Mouse (Mus musculus) embryonic facial prominence, embryonic 11.5 days (tissue): ENCODE results near the gene Trnt1. TPM values are rescaled to one million over a fixed set of nuclear protein-coding genes. Genes with fewer than 3 reads are reported as not detected.

Experiments
- ATAC-seq: fragments of 200-750 bp; cut with Nextera tagmentation; replicated peaks from 2 replicates; pipeline ENCODE4 v1.8.0; 2017; ENCODE audit warnings: low read depth; ENCODE audit not compliant: insufficient number of reproducible peaks, low FRiP score, low TSS enrichment
- DNase-seq: peaks from one replicate; pipeline ENCODE4 v3.0.0-alpha.2; 2015; ENCODE audit warnings: low spot score
- H3K27ac ChIP-seq: fragments of 300-500 bp; sonication (generic); replicated peaks from 2 replicates; pipeline ENCODE4 v1.5.1; 2014; ENCODE audit warnings: mild to moderate bottlenecking, low read depth, low read length, control low read depth
- H3K27me3 ChIP-seq: fragments of 300-500 bp; sonication (generic); 2 replicates; pipeline ENCODE4 v1.6.1; 2014; ENCODE audit warnings: mild to moderate bottlenecking, low read length, moderate library complexity, mixed read lengths; ENCODE audit not compliant: control insufficient read depth, insufficient read depth
- H3K36me3 ChIP-seq: fragments of 300-500 bp; sonication (generic); replicated peaks from 2 replicates; pipeline ENCODE4 v1.6.1; 2014; ENCODE audit warnings: low read depth, mild to moderate bottlenecking, low read length, moderate library complexity, mixed read lengths; ENCODE audit not compliant: control insufficient read depth, insufficient read depth
- H3K4me1 ChIP-seq: fragments of 300-500 bp; sonication (generic); 2 replicates; pipeline ENCODE4 v1.6.1; 2014; ENCODE audit warnings: low read length, mixed read lengths; ENCODE audit not compliant: control insufficient read depth, insufficient read depth
- H3K4me2 ChIP-seq: fragments of 300-500 bp; sonication (generic); 2 replicates; pipeline ENCODE4 v1.6.1; 2014; ENCODE audit warnings: low read depth, mild to moderate bottlenecking, control low read depth, low read length, moderate library complexity
- H3K4me3 ChIP-seq: fragments of 300-500 bp; sonication (generic); 2 replicates; pipeline ENCODE4 v1.5.1; 2014; ENCODE audit warnings: low read depth, low read length, control low read depth
- H3K9ac ChIP-seq: fragments of 300-500 bp; sonication (generic); replicated peaks from 2 replicates; pipeline ENCODE4 v1.6.1; 2014; ENCODE audit warnings: mild to moderate bottlenecking, control low read depth, low read length
- H3K9me3 ChIP-seq: fragments of 300-500 bp; sonication (generic); replicated peaks from 2 replicates; pipeline ENCODE4 v1.6.1; 2016; ENCODE audit warnings: mild to moderate bottlenecking, low read length, inconsistent platforms, mixed read lengths; ENCODE audit not compliant: control insufficient read depth
- WGBS: fragments of 180-500 bp; shearing (Covaris S2); extraction: QIAGEN DNeasy Blood & Tissue Kit; methylation state at CpG from one replicate; pipeline ENCODE4 v1.1.7; 2014; 5-methylcytosine and 5-hydroxymethylcytosine counted together
- polyA plus RNA-seq: library from polyadenylated mRNA; unstranded; fragments of >200 nt; fragmentation: Nextera tagmentation; extraction: Ambion mirVana; gene quantifications from 2 replicates; pipeline ENCODE4 v1.2.1, GENCODE M21; 2014

The Trnt1 gene
- polyA plus RNA-seq, 1 experiment from 2014 or later = 91.4 TPM

DNA sequence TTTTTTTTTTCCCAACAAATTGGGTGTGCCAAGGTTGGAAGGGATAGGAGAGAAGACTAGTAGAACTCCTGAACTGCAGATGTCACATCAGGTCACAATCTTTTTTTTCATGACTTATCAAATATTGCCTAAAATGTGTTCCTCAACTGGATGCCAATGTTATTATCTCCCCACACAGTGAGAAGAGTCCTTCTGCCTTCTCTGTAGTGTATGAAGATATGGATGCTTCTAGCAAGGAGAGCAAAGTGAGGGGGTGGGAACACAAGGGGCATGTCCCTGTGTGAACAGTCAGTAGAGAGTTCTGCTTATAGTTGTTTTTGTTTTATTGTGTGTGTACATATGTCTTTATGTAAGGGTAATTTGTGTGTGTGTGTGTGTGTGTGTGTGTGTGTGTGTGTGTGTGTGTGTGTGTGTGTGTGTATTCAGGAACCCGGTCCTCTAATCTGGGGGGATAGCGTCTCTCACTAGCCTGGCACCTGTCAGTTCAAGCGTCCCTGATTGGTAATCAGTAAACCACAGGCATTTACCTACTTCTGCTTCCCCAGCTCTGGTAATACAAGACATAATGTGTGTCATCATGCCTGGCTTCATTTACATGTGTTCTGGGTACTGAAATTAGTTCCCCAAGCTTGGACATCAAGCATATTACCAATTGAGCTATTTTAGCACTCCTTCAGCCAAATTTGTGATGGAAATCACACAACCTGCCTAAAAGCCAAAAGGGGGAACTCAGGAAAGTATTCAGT is 8.3 kb upstream of the Trnt1 start:
- H3K27me3 ChIP-seq = no peaks in the 10 kb centered on the region
- WGBS = 93% methylated on average over 3 of the region's 3 CpGs
- H3K9ac ChIP-seq = no peak overlapping the region
- H3K9me3 ChIP-seq = no peaks in the 10 kb centered on the region
- H3K4me2 ChIP-seq = no peak overlapping the region
- H3K4me3 ChIP-seq = no peak overlapping the region
- no peaks in the 10 kb centered on the region for H3K4me1 ChIP-seq
- no peak overlapping the region for H3K27ac ChIP-seq
- ATAC-seq = no peak
- no peak for DNase-seq
- no peaks in the 10 kb centered on the region for H3K36me3 ChIP-seq

DNA sequence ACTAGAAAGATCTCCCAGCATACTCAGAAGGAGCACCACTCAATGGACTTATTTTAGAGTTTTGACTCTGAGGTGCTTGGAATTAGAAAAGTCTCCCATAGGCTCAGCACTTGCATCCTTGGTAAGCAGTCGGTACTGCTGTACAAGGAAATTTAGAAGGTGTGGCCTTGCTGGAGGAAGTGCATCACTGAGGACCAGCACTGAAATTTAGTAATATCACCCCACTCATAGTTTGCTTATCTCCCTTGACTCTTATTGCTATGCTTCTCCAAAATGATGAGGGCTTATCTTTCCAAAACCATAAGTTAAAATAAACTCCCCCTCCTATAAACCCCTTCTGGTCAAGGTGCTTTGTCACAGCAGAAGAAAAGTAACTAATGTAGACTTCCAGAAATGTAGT is 7.4 kb upstream of the Trnt1 start:
- Histone ChIP-seq H3K27me3 (no peaks in the 10 kb centered on the region), H3K4me2 (no peak overlapping the region), H3K36me3 (no peaks in the 10 kb centered on the region), H3K9me3 (no peaks in the 10 kb centered on the region), H3K4me3 (no peak overlapping the region), H3K4me1 (no peaks in the 10 kb centered on the region), H3K9ac (no peak overlapping the region), H3K27ac (no peak overlapping the region)
- ATAC-seq (no peak), DNase-seq (no peak)
- WGBS = 88% methylated on average over 1 of the region's 1 CpGs

DNA sequence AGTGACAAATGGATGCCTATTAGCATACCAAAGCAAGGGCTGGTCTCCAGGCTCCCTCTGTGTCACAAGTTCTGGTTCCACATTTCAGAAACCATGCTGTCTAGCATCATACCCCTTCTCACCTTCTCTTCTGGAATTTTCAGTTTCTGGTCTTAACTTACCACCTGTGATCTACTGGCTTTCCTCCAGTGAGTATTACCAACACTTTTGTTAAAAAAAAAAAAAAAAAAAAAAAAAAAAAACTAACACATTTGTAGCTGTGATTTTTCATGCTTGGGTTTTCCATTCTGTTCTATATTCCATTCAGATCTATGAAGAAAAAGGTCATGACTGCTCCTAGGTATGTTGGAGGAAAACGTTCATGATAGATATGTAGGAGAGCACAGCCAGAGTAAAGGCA is 3.0 kb upstream of the Trnt1 start:
- H3K36me3 ChIP-seq = no peaks in the 10 kb centered on the region
- DNase-seq = no peak
- 85% methylated on average over 1 of the region's 1 CpGs for WGBS
- H3K4me1 ChIP-seq = no peaks in the 10 kb centered on the region
- H3K4me3 ChIP-seq = no peak overlapping the region
- no peak for ATAC-seq
- H3K27me3 ChIP-seq = no peaks in the 10 kb centered on the region
- H3K4me2 ChIP-seq = no peak overlapping the region
- no peak overlapping the region for H3K27ac ChIP-seq
- H3K9me3 ChIP-seq = no peaks in the 10 kb centered on the region
- H3K9ac ChIP-seq = no peak overlapping the region

DNA sequence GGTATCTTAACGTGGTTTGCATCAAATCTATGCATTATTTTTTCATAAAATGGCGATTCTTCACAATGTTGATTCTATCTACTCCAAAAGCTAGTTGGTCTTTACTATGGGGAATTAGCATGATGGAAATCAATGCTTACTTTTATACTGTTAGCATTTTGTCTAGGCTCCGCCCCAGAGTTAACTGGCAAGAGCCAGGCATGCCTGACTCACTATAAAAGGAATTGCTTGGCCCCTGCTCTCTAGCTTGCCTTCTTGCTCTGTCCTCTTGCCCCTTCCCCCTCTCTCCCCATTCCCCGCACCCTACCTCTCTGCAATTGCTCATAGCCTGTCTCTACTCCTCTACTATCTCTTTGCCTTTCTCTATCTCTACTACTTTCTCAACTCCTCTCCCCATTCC is 2.1 kb upstream of the Trnt1 start:
- no peak overlapping the region for H3K4me3 ChIP-seq
- ATAC-seq (no peak), DNase-seq (no peak)
- no peak overlapping the region for H3K27ac ChIP-seq
- H3K4me2 ChIP-seq = no peak overlapping the region
- H3K27me3 ChIP-seq = no peaks in the 10 kb centered on the region
- H3K4me1 ChIP-seq = no peaks in the 10 kb centered on the region
- no peaks in the 10 kb centered on the region for H3K9me3 ChIP-seq
- H3K36me3 ChIP-seq = no peaks in the 10 kb centered on the region
- 75% methylated on average over 4 of the region's 4 CpGs for WGBS
- no peak overlapping the region for H3K9ac ChIP-seq

DNA sequence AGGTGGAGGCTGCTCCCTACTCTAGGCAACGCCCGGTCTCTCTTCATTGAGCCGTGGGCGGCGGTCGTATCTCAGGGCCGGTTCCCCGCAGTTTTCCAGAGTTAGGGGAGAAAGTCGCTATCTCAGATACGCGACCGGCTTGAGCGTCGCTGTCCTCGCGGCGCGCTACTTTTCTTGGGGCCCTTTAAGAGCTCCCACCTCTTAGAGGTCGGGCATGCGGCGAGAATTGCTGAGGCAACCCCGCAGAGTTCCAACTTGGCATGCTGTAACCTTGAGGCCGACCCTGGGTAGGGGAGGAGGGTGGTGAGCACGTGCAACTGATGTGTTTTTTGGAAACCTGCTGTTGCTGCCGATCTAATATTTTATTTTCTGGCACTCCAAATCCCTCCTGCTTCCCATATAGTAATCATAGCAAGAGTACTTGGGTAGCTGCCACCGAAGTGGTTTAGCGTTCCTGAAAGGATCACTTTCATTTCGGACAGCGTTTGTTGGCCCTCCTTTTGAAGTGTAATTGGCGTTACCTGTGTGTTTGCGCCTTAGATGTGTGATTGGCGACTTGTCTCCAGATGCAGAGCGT is 458 bp downstream of the Trnt1 start:
- Histone ChIP-seq H3K4me2 (peak overlapping the region; percentile 57), H3K9me3 (no peaks in the 10 kb centered on the region), H3K36me3 (no peaks in the 10 kb centered on the region), H3K9ac (peak overlapping the region; percentile 62), H3K27me3 (no peaks in the 10 kb centered on the region), H3K4me3 (peak overlapping the region; percentile 84), H3K27ac (no peak overlapping the region), H3K4me1 (no peaks in the 10 kb centered on the region)
- ATAC-seq (peak; percentile 86), DNase-seq (no peak)
- under 1% methylated on average over 33 of the region's 33 CpGs for WGBS

DNA sequence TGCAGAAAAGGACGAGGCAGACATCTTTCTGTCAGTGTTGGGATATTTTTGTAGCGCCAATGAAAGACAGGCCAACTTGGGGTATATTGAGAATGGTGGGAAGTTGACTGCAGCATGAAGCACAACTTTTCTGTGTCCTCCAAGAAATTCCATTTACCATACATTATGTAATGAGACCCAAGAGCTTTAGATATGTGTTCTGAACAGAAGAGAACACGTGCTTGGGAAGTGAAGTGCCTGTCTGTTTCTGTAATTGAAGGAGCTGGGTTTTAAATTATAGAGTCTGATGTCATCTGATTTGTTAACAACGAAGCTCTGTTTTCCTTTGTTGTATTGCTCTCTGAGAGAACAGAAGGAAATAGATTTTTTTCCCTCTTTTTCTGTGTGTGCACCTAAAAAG is 1.1 kb downstream of the Trnt1 start:
- H3K4me3 ChIP-seq = peak overlapping the region; percentile 84
- no peaks in the 10 kb centered on the region for H3K4me1 ChIP-seq
- ATAC-seq (no peak), DNase-seq (no peak)
- WGBS = 52% methylated on average over 4 of the region's 4 CpGs
- no peaks in the 10 kb centered on the region for H3K27me3 ChIP-seq
- no peaks in the 10 kb centered on the region for H3K9me3 ChIP-seq
- H3K4me2 ChIP-seq = peak overlapping the region; percentile 57
- peak overlapping the region; percentile 62 for H3K9ac ChIP-seq
- H3K36me3 ChIP-seq = no peaks in the 10 kb centered on the region
- H3K27ac ChIP-seq = no peak overlapping the region

DNA sequence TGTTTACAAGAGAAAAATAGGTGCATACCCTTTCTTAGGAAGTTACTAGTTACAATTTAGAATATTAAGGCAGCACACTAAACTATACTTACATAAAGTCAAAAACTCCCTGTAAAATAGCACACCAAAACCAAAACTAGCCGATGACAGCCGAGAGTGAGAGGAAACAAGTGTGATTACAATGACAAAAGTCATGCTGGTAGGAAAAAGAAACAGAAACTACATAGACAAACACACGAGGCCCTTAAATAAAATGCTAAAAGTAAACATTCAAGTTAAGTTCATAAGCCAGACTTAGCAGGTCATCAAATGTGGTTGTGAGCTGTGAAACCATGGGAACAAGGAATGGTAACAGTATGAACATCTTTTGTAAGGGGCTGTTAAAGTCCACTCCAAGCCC is 18.2 kb downstream of the Trnt1 start:
- Histone ChIP-seq H3K27me3 (no peaks in the 10 kb centered on the region), H3K27ac (no peak overlapping the region), H3K36me3 (no peaks in the 10 kb centered on the region), H3K9me3 (no peaks in the 10 kb centered on the region), H3K9ac (no peak overlapping the region), H3K4me2 (no peak overlapping the region), H3K4me3 (no peak overlapping the region), H3K4me1 (no peaks in the 10 kb centered on the region)
- no peak for ATAC-seq
- 85% methylated on average over 3 of the region's 3 CpGs for WGBS
- no peak for DNase-seq

DNA sequence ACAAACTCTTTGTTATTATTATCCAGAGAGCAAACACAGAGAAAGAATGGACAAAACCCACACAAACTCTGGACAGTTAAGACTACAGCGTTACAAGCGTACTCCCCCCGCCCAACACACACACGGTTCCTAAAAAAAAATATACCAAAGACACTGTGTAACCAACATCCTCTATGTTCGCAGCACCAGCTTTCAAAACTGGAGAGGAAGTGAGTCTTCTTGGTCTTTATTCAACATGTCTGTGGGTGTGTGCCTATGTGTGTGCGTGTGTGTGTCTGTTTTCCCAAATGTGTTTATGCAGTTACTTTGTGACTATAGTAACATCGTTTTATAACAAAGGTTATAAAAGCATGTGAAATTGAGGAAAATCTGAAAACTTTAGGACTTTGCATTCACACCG is 22.5 kb downstream of the Trnt1 start:
- Histone ChIP-seq H3K27ac (no peak overlapping the region), H3K9me3 (no peaks in the 10 kb centered on the region), H3K4me3 (no peak overlapping the region), H3K4me2 (no peak overlapping the region), H3K9ac (no peak overlapping the region), H3K27me3 (no peaks in the 10 kb centered on the region), H3K4me1 (no peaks in the 10 kb centered on the region), H3K36me3 (no peaks in the 10 kb centered on the region; the same call in 1 of the 2 replicates)
- no peak for DNase-seq
- 93% methylated on average over 8 of the region's 8 CpGs for WGBS
- no peak for ATAC-seq
